Mouse (Mus musculus) C2C12 (cell line): Measurements from ENCODE around the gene Smg8.

ENCODE experiments used
- CTCF ChIP-seq: IDR thresholded peaks from one replicate; pipeline ENCODE4 v1.5.1; 2011; ENCODE audit not compliant: control insufficient read depth, insufficient read depth, insufficient read length
- FOSL1 ChIP-seq: IDR thresholded peaks from one replicate; pipeline ENCODE4 v1.8.0; 2011; ENCODE audit warnings: mild to moderate bottlenecking, low read length; ENCODE audit not compliant: poor library complexity, insufficient read depth, severe bottlenecking
- MAX ChIP-seq: IDR thresholded peaks from one replicate; pipeline ENCODE4 v1.6.1; 2011; ENCODE audit warnings: mild to moderate bottlenecking, control low read depth

DNA sequence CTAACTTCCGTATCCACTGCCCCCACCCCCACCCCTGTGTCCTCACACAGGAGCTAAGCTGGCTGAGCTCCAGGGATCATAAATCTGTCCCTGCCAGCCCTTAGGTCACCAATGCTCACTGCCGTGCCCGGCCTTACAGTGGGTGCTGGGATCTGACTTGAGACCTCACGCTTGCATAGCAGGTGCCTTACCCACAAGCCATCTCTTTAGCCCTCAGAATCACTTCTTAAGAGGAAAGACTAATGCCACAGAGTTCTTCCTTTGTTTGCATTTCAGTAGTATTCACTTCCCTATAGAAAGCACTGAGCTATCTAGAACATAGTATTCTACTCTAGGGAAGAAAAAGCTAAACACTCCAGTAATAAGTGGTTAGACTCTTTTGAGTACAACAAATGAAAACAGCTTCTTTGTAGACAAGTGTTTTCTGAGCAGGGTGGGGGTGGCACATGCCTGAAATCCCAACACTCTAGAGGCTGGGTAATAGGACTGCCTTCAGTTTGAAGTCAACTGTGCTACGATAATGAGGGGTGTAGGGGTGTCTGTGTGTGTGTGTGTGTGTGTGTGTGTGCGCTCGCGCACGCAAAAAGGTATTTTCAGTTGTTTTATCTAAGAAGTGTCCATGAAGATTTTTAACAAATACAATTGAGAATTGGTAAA is 47.1 kb downstream of the Smg8 start:
- TF ChIP-seq CTCF = no peak
- TF ChIP-seq FOSL1 = no peak
- TF ChIP-seq MAX = no peak
